Comparison of ENCODE assay signal across 8 mouse cellular contexts in genomic region chr11:116219885-116220284, GRCm38 (mm10). TPM values are rescaled to one million over a fixed set of nuclear protein-coding genes. Genes with fewer than 3 reads are reported as not detected.
DNase-seq lines count a peak whose midpoint lies in the region; TF ChIP-seq lines count a peak whose summit lies in the region.

No protein-coding gene starts in this region.

- WGBS in cerebellum, adult 2 months, result 30% methylated on average over 4 of the region's 4 CpGs
- 38% methylated on average over 4 of the region's 4 CpGs for WGBS in thymus, adult 2 months

- peak; percentile 59; the same call in 1 of the 2 replicates for TF ChIP-seq CTCF in cerebellum, adult 2 months (IDR thresholded peaks at IDR 0.05; ENCODE audit: borderline replicate concordance, insufficient read depth, low read depth, low read length)
- TF ChIP-seq CTCF in thymus, adult 2 months (IDR thresholded peaks at IDR 0.05; ENCODE audit: borderline replicate concordance, control insufficient read depth, extremely low read depth, insufficient read depth, low read length, poor library complexity), result peak; percentile 58; the same call in 1 of the 2 replicates

- no peak overlapping the region for H3K4me3 ChIP-seq in cerebellum, adult 2 months (replicated peaks; ENCODE audit: insufficient read depth, low read depth, low read length)
- no peak overlapping the region for H3K4me3 ChIP-seq in thymus, adult 2 months (ENCODE audit: control insufficient read depth, insufficient read depth, low read length)

- peaks cover 6% of the 10 kb centered on the region for H3K4me1 ChIP-seq in cerebellum, adult 2 months (ENCODE audit: control insufficient read depth, insufficient read depth, low read length)
- peaks cover 15% of the 10 kb centered on the region for H3K4me1 ChIP-seq in thymus, adult 2 months (replicated peaks; ENCODE audit: control insufficient read depth, insufficient read depth, low read length)

- no peaks in the 10 kb centered on the region for H3K36me3 ChIP-seq in thymus, adult 2 months (ENCODE audit: control insufficient read depth, insufficient read depth, low read length)

- no peak overlapping the region for H3K27ac ChIP-seq in cerebellum, adult 2 months (ENCODE audit: insufficient read depth, low read length)
- H3K27ac ChIP-seq in thymus, adult 2 months (ENCODE audit: control insufficient read depth, insufficient read depth, low read length), result no peak overlapping the region

- intact Hi-C loops in gastrocnemius, postnatal 14 days (cut with DNase I; ENCODE audit: low total_unique reads), result loop anchor here (5.0 kb wide), 1 partner anchor 78 kb away; no protein-coding TSS in a partner anchor

- DNase-seq in cerebellum, adult 2 months, result peak; percentile 43 to 44
- no peak for DNase-seq in cerebellum, adult 11-12 months
- DNase-seq in CD8-positive naive resting alpha-beta T cell, adult 2 months (ENCODE audit: low read depth in 2 of 2, low spot score in 2 of 2), result peak; percentile 25 to 44
- peak; percentile 36 for DNase-seq in c-Kit-positive CD71-positive TER-119-positive erythroid progenitor cells, embryonic 14.5 days (ENCODE audit: low spot score)
- DNase-seq in gastrocnemius, postnatal 14 days, result peak; percentile 68
- DNase-seq in kidney, postnatal 10 days, result peak; percentile 86
- peak; percentile 90 for DNase-seq in lung, postnatal 36 days
- DNase-seq in thymus, adult 2 months, result peak; percentile 76

- peaks cover 6% of the 10 kb centered on the region; the same call in 1 of the 2 replicates for H3K27me3 ChIP-seq in cerebellum, adult 2 months (ENCODE audit: control insufficient read depth, insufficient read depth, low read length)
- no peaks in the 10 kb centered on the region for H3K27me3 ChIP-seq in thymus, adult 2 months (ENCODE audit: control insufficient read depth, insufficient read depth, low read length)

- no peak for TF ChIP-seq POLR2A in cerebellum, adult 2 months (IDR thresholded peaks at IDR 0.05; ENCODE audit: borderline replicate concordance, insufficient read depth, low read length)
- TF ChIP-seq POLR2A in thymus, adult 2 months (IDR thresholded peaks at IDR 0.05; ENCODE audit: control insufficient read depth, extremely low read depth, insufficient read depth, low read length, poor library complexity), result no peak

RNA-seq across cellular contexts. Expression of gene Evpl, which starts 18.0 kb away (rescaled TPM):
- 1.2 and 1.6 TPM in 2 replicates for polyA plus RNA-seq in cerebellum, adult 2 months (2012; rRNA removed)
- total RNA-seq in gastrocnemius, postnatal 14 days (2021), result under 1 TPM; 0.09 to 0.14 TPM
- 3.2 and 3.7 TPM in 2 replicates for polyA plus RNA-seq in thymus, adult 2 months (2012; rRNA removed)

RNA-seq across cellular contexts. Expression of gene Acox1, which starts 21.0 kb away (rescaled TPM):
- 107 and 115 TPM in 2 replicates for polyA plus RNA-seq in cerebellum, adult 2 months (2012; rRNA removed)
- 10 to 100 TPM; 43.3 to 49.3 TPM for total RNA-seq in gastrocnemius, postnatal 14 days (2021)
- 39.2 and 44.2 TPM in 2 replicates for polyA plus RNA-seq in thymus, adult 2 months (2012; rRNA removed)

RNA-seq across cellular contexts. Expression of gene Ten1, which starts 21.2 kb away (rescaled TPM):
- 55.2 and 56.8 TPM in 2 replicates for polyA plus RNA-seq in cerebellum, adult 2 months (2012; rRNA removed)
- 10 to 100 TPM; 26.9 to 31.6 TPM for total RNA-seq in gastrocnemius, postnatal 14 days (2021)
- 56.5 and 57.0 TPM in 2 replicates for polyA plus RNA-seq in thymus, adult 2 months (2012; rRNA removed)

RNA-seq across cellular contexts. Expression of gene Fbf1, which starts 51.9 kb away (rescaled TPM):
- polyA plus RNA-seq in cerebellum, adult 2 months (2012; rRNA removed), result 81.1 and 83.0 TPM in 2 replicates
- total RNA-seq in gastrocnemius, postnatal 14 days (2021), result 10 to 100 TPM in 1 of 2 experiments, 1 to 10 TPM in 1; 9.1 to 11.6 TPM
- polyA plus RNA-seq in thymus, adult 2 months (2012; rRNA removed), result 30.0 and 30.3 TPM in 2 replicates

RNA-seq across cellular contexts. Expression of gene Srp68, which starts 54.1 kb away (rescaled TPM):
- 76.4 and 79.2 TPM in 2 replicates for polyA plus RNA-seq in cerebellum, adult 2 months (2012; rRNA removed)
- 10 to 100 TPM; 68.5 to 69.5 TPM for total RNA-seq in gastrocnemius, postnatal 14 days (2021)
- 69.1 and 72.0 TPM in 2 replicates for polyA plus RNA-seq in thymus, adult 2 months (2012; rRNA removed)
